Mouse (Mus musculus) thymus, adult 2 months (tissue): ENCODE results near the gene Arnt2. TPM values are rescaled to one million over a fixed set of nuclear protein-coding genes. Genes with fewer than 3 reads are reported as not detected.

Source experiments
- DNase-seq: peaks from one replicate; pipeline ENCODE4 v3.0.0; 2021
- H3K27ac ChIP-seq: fragments of 200-500 bp; 2 replicates; pipeline ENCODE4 v1.5.1; 2012; ENCODE audit warnings: low read length, control low read depth; ENCODE audit not compliant: control insufficient read depth, insufficient read depth
- H3K27me3 ChIP-seq: fragments of 200-500 bp; 2 replicates; pipeline ENCODE4 v1.6.1; 2012; ENCODE audit warnings: mild to moderate bottlenecking, low read length, moderate library complexity, mixed read lengths; ENCODE audit not compliant: control insufficient read depth, insufficient read depth
- H3K36me3 ChIP-seq: fragments of 200-500 bp; 2 replicates; pipeline ENCODE4 v1.6.1; 2012; ENCODE audit warnings: mild to moderate bottlenecking, low read length, moderate library complexity; ENCODE audit not compliant: control insufficient read depth, insufficient read depth
- H3K4me1 ChIP-seq: fragments of 200-500 bp; replicated peaks from 2 replicates; pipeline ENCODE4 v1.6.1; 2012; ENCODE audit warnings: low read length; ENCODE audit not compliant: control insufficient read depth, insufficient read depth
- H3K4me3 ChIP-seq: fragments of 200-500 bp; 2 replicates; pipeline ENCODE4 v1.5.1; 2012; ENCODE audit warnings: mild to moderate bottlenecking, low read length, control low read depth, moderate library complexity; ENCODE audit not compliant: control insufficient read depth, insufficient read depth
- CTCF ChIP-seq: fragments of 200-500 bp; IDR thresholded peaks from 2 replicates; pipeline ENCODE4 v1.5.1; 2012; ENCODE audit warnings: mild to moderate bottlenecking, control low read depth, low read length, moderate library complexity, borderline replicate concordance; ENCODE audit not compliant: control insufficient read depth, poor library complexity, insufficient read depth; ENCODE audit errors: extremely low read depth
- POLR2A ChIP-seq: fragments of 200-500 bp; IDR thresholded peaks from 2 replicates; pipeline ENCODE4 v1.6.1; 2012; ENCODE audit warnings: mild to moderate bottlenecking, low read length, control low read depth, moderate library complexity; ENCODE audit not compliant: control insufficient read depth, poor library complexity, insufficient read depth; ENCODE audit errors: extremely low read depth
- WGBS: fragments of 180-500 bp; shearing (Covaris S2); methylation state at CpG from one replicate; pipeline ENCODE4 v1.1.7; 2018; 5-methylcytosine and 5-hydroxymethylcytosine counted together
- polyA plus RNA-seq: library from polyadenylated mRNA; depleted of rRNA; stranded (reverse); fragments of >200 nt; gene quantifications from 2 replicates; pipeline ENCODE4 v1.2.3, GENCODE M21; 2012

Arnt2 gene
- polyA plus RNA-seq, 1 experiment = 1.9 TPM

GRCm38 (mm10) chr7:84339186-84339585 is 70.8 kb downstream of the Arnt2 start:
- no peak overlapping the region for H3K4me3 ChIP-seq
- H3K27me3 ChIP-seq = no peaks in the 10 kb centered on the region
- WGBS = 68% methylated on average over 1 of the region's 1 CpGs
- H3K27ac ChIP-seq = no peak overlapping the region
- no peaks in the 10 kb centered on the region for H3K36me3 ChIP-seq
- H3K4me1 ChIP-seq = peaks cover 2% of the 10 kb centered on the region; the same call in 1 of the 2 replicates
- DNase-seq = no peak
- TF ChIP-seq POLR2A (no peak), CTCF (no peak)

DNA sequence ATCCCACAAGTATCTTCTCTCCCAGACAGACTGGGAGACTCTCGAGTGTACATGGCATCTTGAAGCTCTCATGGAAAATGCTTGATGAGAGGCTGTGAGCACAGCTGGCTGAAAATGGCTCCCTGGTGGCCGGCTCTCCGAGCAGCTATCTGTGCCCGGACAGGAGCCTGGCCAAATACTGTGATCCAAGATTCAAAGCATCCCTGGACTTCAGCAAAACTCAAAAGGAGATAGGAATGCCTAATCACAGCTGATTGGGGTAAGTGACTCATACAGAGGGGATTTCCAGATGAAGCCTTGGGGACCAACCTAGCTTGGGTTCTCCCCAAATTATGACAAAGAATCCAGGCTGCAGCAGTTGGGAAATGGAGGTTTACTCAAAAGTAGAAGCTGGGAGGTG is 72.2 kb downstream of the Arnt2 start:
- Histone ChIP-seq H3K36me3 (no peaks in the 10 kb centered on the region), H3K4me3 (no peak overlapping the region), H3K27ac (no peak overlapping the region), H3K27me3 (no peaks in the 10 kb centered on the region), H3K4me1 (peaks cover 2% of the 10 kb centered on the region; the same call in 1 of the 2 replicates)
- no peak for DNase-seq
- TF ChIP-seq POLR2A (no peak), CTCF (no peak)
- 94% methylated on average over 4 of the region's 4 CpGs for WGBS

- TF ChIP-seq POLR2A (no peak), CTCF (no peak)
- Histone ChIP-seq H3K4me1 (peaks cover 2% of the 10 kb centered on the region; the same call in 1 of the 2 replicates), H3K27me3 (no peaks in the 10 kb centered on the region), H3K36me3 (no peaks in the 10 kb centered on the region), H3K27ac (no peak overlapping the region), H3K4me3 (no peak overlapping the region)
- 92% methylated on average over 4 of the region's 4 CpGs for WGBS
- DNase-seq = no peak
Observed at GRCm38 (mm10) chr7:84336907-84337306, 73.1 kb downstream of the Arnt2 start.

DNA sequence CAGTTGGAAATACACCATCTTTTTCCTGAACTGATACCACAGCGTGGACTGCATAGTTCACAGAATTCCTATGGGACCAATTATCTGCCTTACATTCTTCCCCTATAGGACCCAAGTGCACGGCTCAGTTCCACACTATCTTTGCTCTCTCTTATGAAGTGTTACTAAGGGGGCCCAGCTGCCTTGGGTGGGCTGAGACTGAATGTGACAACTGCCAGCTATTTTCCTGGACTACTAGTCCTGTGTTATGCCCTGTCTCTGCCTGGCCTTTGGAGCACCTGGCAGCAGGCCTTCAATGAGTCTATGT is 73.4 kb downstream of the Arnt2 start:
- peaks cover 2% of the 10 kb centered on the region; the same call in 1 of the 2 replicates for H3K4me1 ChIP-seq
- H3K27me3 ChIP-seq = no peaks in the 10 kb centered on the region
- no peak for DNase-seq
- no peak overlapping the region for H3K27ac ChIP-seq
- H3K4me3 ChIP-seq = no peak overlapping the region
- TF ChIP-seq CTCF = no peak
- no peak for TF ChIP-seq POLR2A
- 92% methylated on average over 2 of the region's 2 CpGs for WGBS
- H3K36me3 ChIP-seq = no peaks in the 10 kb centered on the region

DNA sequence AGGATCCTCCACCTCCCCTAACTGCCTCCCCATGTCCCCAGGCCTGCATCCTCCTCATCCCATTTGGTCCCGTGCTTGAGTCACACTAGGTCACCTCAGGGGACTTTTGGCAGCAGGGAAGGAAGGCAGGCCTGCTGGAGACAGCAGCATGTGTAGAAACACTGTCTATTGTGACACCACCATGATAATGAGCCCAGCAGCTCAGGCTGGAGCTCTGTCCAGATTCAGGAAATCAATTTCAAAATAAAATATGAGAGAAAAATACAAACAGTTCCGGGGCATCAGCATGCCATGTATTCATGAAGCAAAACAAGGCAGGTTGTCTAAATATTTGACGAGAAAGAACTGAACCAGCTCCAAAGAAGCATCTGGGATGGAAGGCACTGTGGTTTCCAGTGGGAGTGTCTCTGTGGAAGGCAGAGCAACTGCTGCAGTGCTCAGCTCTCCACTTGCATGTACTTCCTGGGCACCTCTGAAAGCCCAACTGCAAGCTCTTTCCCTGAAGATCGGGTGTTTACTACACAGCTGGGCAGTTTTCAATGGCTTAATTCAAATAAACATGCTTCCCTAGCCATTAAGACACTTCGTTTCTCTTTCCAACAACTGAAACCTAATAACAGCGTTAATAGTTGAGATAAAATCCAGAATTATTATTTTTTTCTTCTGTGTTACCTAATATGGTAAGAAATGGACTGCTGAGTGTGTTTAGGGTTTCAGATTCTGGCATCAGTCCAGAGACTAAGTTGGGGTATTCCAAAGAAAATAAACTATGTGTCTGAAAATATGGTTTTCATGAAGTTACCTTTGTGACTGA is 74.0 kb downstream of the Arnt2 start:
- TF ChIP-seq CTCF (no peak), POLR2A (no peak)
- Histone ChIP-seq H3K4me1 (peaks cover 2% of the 10 kb centered on the region; the same call in 1 of the 2 replicates), H3K27me3 (no peaks in the 10 kb centered on the region), H3K36me3 (no peaks in the 10 kb centered on the region), H3K27ac (no peak overlapping the region), H3K4me3 (no peak overlapping the region)
- no peak for DNase-seq
- 62% methylated on average over 6 of the region's 6 CpGs for WGBS

DNA sequence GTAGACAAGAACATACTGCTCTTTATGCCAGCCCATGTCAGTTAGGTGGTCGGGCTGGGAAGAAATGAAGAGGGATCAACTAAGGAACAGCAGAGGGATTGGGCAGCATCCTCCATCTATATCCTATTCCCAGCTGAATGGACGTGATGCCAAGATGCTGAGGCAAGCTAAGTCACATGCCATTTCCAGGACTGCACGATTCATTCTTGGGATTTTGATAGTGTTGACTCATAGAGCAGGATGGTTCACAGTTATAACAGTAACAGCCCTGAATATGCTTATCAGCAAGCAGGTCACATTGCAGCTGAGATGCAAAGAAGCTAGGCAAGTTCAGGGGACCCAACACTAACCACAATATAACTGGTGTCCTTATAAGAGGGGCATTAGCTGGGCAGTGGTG is 76.0 kb downstream of the Arnt2 start:
- no peak for DNase-seq
- Histone ChIP-seq H3K27ac (no peak overlapping the region), H3K4me3 (no peak overlapping the region), H3K27me3 (no peaks in the 10 kb centered on the region), H3K4me1 (peaks cover 2% of the 10 kb centered on the region; the same call in 1 of the 2 replicates), H3K36me3 (no peaks in the 10 kb centered on the region)
- no peak for TF ChIP-seq CTCF
- TF ChIP-seq POLR2A = no peak
- WGBS = 89% methylated on average over 3 of the region's 3 CpGs
